Mouse (Mus musculus) liver, adult 2 months (tissue): ENCODE data around the gene Rfx7.

Experiments used
- CTCF ChIP-seq: fragments of 200-500 bp; IDR thresholded peaks from 2 replicates; pipeline ENCODE4 v1.5.1; 2011; ENCODE audit warnings: low read depth, low read length, control low read depth
- POLR2A ChIP-seq: fragments of 200-500 bp; IDR thresholded peaks from 2 replicates; pipeline ENCODE4 v1.6.1; 2011; ENCODE audit warnings: low read length, control low read depth; ENCODE audit not compliant: insufficient read depth; ENCODE audit errors: extremely low read depth

DNA sequence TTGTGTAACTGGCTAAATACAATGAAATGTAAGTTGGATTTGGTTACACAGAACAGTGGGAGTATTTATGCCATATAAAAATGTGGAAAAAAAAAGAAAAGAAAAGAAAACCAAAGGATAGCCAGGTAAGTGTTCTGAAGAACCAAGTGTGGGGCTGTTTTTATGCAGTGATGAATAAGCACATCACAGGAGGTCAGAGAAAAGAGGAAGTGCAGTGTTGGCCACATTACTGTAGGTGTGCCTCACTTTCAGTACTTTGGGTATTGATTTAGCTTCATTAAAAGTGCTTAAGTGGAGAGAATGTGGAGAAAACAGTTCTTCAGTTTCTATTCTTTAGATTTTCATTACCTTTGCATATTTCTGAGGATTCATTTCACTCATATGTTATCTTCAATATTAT lies 60.0 kb downstream of the Rfx7 start:
- TF ChIP-seq CTCF = no peak
- no peak for TF ChIP-seq POLR2A
